Mouse (Mus musculus): ENCODE results near the gene Smtn. TPM values are rescaled to one million over a fixed set of nuclear protein-coding genes. Genes with fewer than 3 reads are reported as not detected.

Smtn gene
- polyA plus RNA-seq, 1 experiment from 2014 or later: 12.9 TPM

- 74% methylated on average over 5 of the region's 5 CpGs for WGBS (ENCODE audit: insufficient replicate concordance)
- Histone ChIP-seq H3K4me3 (replicated peaks) (no peak overlapping the region), H3K27me3 (no peaks in the 10 kb centered on the region), H3K9me3 (replicated peaks) (no peaks in the 10 kb centered on the region), H3K36me3 (replicated peaks) (peaks cover 24% of the 10 kb centered on the region), H3K9ac (no peak overlapping the region), H3K4me2 (no peak overlapping the region), H3K4me1 (replicated peaks) (peaks cover 42% of the 10 kb centered on the region), H3K27ac (replicated peaks) (no peak overlapping the region)
- ATAC-seq (ENCODE audit: insufficient read depth): no peak
Observed at GRCm38 (mm10) chr11:3536745-3537333, 3.6 kb downstream of the Smtn start.

DNA sequence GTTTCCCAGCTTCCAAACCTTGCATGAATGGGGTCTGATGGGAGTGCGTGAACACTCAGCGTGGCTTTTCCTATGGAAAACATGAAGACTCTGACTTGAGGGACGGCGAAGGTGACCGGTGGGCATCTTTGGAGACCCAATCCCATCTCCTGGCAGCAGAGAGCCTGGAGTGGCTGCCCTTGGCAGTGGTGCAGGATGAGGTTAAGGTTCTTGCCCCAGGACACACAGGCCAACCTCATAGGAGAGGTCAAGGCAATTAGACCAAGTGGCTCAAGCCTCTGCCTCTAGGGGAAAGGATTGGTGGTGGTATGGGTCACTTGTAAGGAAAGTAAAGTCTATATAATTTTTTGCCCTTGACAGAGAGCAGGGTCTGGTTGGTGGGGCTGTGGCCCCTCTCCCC, 4.3 kb downstream of the Smtn start:
- Histone ChIP-seq H3K4me2 (peak overlapping the region; percentile 86), H3K27ac (replicated peaks) (peak overlapping the region; percentile 66), H3K4me3 (replicated peaks) (peak overlapping the region; percentile 58), H3K9me3 (replicated peaks) (no peaks in the 10 kb centered on the region), H3K4me1 (replicated peaks) (peaks cover 42% of the 10 kb centered on the region), H3K36me3 (replicated peaks) (peaks cover 28% of the 10 kb centered on the region), H3K9ac (peak overlapping the region; percentile 47; the same call in 1 of the 2 replicates), H3K27me3 (no peaks in the 10 kb centered on the region)
- WGBS (ENCODE audit: insufficient replicate concordance): 53% methylated on average over 5 of the region's 5 CpGs
- no peak for ATAC-seq (ENCODE audit: insufficient read depth)

DNA sequence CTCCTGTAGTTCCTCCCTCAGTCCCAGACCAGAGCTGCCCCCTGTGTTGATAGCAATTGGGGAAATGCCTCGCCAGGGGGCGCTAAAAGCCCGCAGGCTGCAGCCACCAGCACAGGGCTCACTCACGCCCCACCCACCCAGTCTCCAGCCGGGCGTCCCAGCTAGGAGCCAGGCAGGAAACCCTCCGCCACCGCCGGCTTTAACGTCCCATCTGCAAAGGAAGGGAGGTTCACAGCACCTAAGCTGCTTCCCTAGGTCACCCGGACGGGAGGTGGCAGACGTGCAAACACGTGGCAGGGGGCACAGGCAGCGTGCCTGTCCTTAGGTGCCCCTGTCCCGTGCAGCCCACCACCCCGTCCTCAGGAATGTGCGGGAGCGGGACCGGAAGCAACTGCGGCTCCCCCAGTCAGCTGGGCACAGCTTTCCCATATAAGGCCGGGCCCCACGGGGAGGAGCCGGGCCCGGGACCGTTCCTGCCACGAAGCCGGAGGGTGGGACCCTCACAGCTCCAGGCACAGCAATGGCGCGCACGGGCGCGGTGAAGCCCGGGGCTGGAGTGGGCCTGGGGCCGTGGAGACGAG, 4.9 kb downstream of the Smtn start:
- no peaks in the 10 kb centered on the region for H3K9me3 ChIP-seq (replicated peaks)
- peak overlapping the region; percentile 66 for H3K27ac ChIP-seq (replicated peaks)
- no peaks in the 10 kb centered on the region for H3K27me3 ChIP-seq
- H3K36me3 ChIP-seq (replicated peaks): peaks cover 34% of the 10 kb centered on the region
- peaks cover 42% of the 10 kb centered on the region for H3K4me1 ChIP-seq (replicated peaks)
- WGBS (ENCODE audit: insufficient replicate concordance): under 1% methylated on average over 36 of the region's 36 CpGs
- H3K4me2 ChIP-seq: peak overlapping the region; percentile 86
- peak overlapping the region; percentile 58 for H3K4me3 ChIP-seq (replicated peaks)
- peak overlapping the region; percentile 47; the same call in 1 of the 2 replicates for H3K9ac ChIP-seq
- peak; percentile 66 for ATAC-seq (ENCODE audit: insufficient read depth)

DNA sequence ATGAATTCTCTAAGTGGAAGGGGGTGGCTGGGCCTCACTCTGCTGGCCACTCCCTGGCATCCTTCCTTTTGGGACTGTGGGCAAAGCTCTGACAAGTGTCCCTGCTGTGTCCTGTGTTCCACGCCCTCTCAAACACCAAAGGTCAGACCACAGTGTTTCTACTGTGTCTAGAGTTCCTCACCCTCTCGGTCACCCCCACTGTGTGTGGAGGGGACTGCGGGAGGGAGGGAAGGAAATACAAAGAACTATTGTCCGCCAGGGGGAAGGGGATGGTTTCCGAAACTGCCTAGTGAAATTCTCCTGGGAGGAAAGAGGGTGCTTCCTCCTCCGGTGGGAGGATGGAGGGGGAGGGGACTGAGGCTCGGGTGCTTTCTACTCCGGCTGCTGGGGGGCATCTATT, 5.5 kb downstream of the Smtn start:
- H3K36me3 ChIP-seq (replicated peaks): peaks cover 37% of the 10 kb centered on the region
- peak overlapping the region; percentile 58; the same call in 1 of the 2 replicates for H3K4me3 ChIP-seq (replicated peaks)
- H3K4me1 ChIP-seq (replicated peaks): peaks cover 41% of the 10 kb centered on the region
- peak overlapping the region; percentile 86 for H3K4me2 ChIP-seq
- H3K9ac ChIP-seq: no peak overlapping the region
- no peak for ATAC-seq (ENCODE audit: insufficient read depth)
- H3K27ac ChIP-seq (replicated peaks): no peak overlapping the region
- H3K9me3 ChIP-seq (replicated peaks): no peaks in the 10 kb centered on the region
- H3K27me3 ChIP-seq: no peaks in the 10 kb centered on the region
- 17% methylated on average over 8 of the region's 8 CpGs for WGBS (ENCODE audit: insufficient replicate concordance)

DNA sequence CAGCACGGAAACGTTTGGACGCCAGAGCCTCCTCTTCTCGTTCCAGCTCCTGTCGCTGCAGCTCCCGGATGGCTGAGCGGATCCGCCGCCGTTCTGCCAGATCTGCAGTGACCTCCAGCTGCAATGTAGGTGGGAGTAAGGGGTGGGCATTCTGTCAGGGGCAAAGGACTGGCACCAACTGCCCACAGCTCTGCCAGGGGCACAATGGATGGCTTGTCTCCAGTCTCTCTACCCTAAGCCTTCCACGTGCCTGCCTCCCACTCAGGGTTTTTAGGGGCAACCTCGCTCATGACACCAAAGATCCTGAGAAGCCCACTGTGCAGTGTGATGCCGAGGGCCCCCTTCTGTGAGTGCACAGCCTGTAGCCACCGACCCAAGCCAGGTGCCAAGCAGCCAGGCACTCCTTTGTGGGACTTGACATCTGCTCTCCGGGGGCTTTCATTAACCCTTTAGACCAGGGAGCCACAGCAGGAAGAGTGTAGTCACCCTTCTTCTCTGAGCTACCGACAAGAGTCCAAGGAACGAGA, 6.9 kb downstream of the Smtn start:
- no peaks in the 10 kb centered on the region for H3K9me3 ChIP-seq (replicated peaks)
- no peak for ATAC-seq (ENCODE audit: insufficient read depth)

DNA sequence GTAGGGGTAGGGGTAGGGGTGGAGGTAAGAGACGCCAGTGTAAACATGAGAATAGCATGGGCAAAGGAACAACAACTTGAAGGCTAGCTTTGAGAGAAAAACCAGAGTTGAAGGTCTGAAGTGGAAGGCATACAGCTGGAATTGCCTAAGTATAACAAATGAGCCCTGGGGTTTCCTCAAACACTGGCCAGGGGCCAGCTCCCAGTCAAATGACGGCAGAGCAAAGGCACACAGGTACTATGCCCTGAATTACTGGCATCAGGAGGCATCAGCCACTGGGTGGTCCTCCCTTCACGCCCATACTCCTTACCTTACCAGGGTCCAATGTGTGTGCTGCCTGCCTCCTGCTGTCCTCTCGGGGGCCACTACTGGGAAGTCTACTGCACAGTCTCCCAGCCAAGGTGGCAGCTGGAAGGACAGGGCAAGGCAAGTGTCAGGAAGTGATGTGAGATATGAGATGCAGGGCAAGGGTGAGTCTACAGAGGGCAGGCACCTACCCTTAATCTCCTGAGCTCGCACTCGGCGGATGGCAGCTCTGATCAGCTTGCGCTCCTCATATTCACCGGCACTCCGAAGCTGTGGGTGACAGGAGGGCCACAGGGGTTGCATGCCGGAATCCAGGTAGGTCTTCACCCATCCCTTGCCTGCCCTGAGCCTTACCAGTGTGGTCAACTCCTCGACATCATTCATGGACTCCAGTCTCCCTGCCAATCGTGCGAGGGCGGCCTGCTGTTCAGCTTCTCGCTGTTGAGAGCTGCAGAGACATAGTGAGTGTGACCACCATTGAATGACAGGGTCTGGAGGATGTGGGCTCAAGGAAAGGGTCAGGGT, 8.1 kb downstream of the Smtn start:
- 76% methylated on average over 16 of the region's 16 CpGs for WGBS (ENCODE audit: insufficient replicate concordance)
- no peak overlapping the region for H3K4me2 ChIP-seq
- H3K27me3 ChIP-seq: no peaks in the 10 kb centered on the region
- no peaks in the 10 kb centered on the region for H3K9me3 ChIP-seq (replicated peaks)
- H3K27ac ChIP-seq (replicated peaks): no peak overlapping the region
- no peak overlapping the region for H3K9ac ChIP-seq
- H3K36me3 ChIP-seq (replicated peaks): peaks cover 61% of the 10 kb centered on the region
- H3K4me1 ChIP-seq (replicated peaks): peaks cover 16% of the 10 kb centered on the region
- no peak overlapping the region for H3K4me3 ChIP-seq (replicated peaks)
- no peak for ATAC-seq (ENCODE audit: insufficient read depth)

More for the DNA sequence above, 6.9 kb downstream of the Smtn start:
- Histone ChIP-seq H3K4me3 (replicated peaks) (no peak overlapping the region), H3K36me3 (replicated peaks) (peaks cover 52% of the 10 kb centered on the region), H3K27ac (replicated peaks) (no peak overlapping the region), H3K9ac (no peak overlapping the region), H3K4me1 (replicated peaks) (peaks cover 27% of the 10 kb centered on the region), H3K27me3 (no peaks in the 10 kb centered on the region), H3K4me2 (no peak overlapping the region)
- 76% methylated on average over 17 of the region's 17 CpGs for WGBS (ENCODE audit: insufficient replicate concordance)

DNA sequence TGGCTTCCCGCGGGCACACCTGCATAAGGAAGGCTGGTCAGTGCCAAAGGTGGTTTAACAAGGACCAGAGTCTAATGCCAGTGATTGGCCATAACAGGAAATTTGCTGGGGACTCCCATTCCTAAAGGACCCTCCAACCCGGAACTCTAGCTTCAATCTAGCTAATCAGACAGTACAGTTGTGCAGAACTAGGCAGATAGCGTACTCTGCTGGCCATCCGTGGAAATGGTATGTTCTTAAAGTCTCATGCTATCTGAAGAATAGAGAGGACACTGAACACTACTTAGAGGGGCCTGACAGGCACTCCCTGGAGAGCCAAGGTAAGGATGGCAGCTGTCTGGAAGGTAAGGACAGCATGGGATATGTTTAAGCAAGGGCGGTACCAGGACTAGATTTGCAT, 8.8 kb downstream of the Smtn start:
- no peak overlapping the region for H3K9ac ChIP-seq
- no peaks in the 10 kb centered on the region for H3K27me3 ChIP-seq
- H3K36me3 ChIP-seq (replicated peaks): peaks cover 61% of the 10 kb centered on the region
- no peak for ATAC-seq (ENCODE audit: insufficient read depth)
- no peaks in the 10 kb centered on the region for H3K9me3 ChIP-seq (replicated peaks)
- 69% methylated on average over 6 of the region's 6 CpGs for WGBS (ENCODE audit: insufficient replicate concordance)
- peaks cover 16% of the 10 kb centered on the region for H3K4me1 ChIP-seq (replicated peaks)
- H3K4me3 ChIP-seq (replicated peaks): no peak overlapping the region
- H3K4me2 ChIP-seq: no peak overlapping the region
- H3K27ac ChIP-seq (replicated peaks): no peak overlapping the region

DNA sequence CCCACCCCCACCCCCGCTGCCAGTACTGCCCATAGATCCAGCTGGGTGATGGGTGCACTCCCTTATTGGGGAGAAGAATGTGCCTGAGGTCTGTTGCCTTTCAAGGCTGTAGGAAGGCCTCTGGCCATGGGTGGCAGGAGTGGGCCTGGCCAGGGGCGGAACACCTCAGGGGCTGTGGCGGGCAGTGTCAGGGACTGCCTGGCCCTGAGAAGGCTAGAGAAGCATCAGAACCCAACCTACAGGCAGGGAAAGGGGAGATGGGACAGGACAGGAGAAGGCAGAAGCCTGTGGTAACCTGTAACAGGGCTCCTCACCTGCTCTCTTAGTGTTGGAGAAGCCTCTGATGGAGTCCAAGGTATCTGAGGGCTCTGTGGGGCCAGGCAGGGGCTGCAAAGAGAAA, 9.7 kb downstream of the Smtn start:
- no peak overlapping the region for H3K27ac ChIP-seq (replicated peaks)

DNA sequence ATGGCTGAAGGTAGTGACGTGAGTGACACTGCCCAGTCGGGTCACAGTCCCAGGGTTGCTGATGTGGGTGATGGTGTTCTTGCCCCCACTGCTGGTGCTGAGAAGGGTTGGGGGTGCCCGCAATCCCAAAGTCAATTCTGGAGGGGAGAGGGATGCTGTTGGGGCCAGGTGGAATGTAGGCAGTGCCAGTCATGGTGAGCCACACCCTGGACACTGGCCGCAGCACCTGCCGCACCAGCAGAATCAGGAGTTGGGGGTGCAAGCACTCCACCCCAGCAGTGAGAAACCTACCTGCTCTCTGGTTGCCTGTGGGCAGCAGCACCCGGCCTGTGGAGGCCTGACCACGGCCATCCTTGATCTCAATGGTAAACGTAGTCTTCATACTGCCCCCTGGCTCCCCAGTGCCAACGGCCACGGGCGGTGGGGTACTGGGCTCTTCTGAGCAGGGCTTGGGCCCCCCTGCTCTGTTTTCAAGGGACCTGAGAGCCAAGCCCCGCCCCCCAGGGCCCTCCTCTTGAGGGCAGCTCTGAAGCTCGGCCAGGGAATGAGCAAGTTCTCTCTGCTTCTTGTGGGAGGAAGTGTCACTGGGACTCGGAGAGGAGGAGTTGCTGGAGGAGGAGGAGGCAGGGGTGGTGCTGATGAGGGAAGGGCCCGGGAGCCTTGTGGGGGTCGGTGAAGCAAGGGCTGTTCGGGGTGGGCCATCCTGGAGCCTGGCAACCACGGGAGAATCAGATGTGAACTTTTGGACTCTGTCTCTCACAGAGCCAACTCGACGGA, 10.7 kb downstream of the Smtn start:
- WGBS (ENCODE audit: insufficient replicate concordance): 64% methylated on average over 20 of the region's 20 CpGs
- H3K9ac ChIP-seq: no peak overlapping the region
- H3K4me1 ChIP-seq (replicated peaks): no peaks in the 10 kb centered on the region; the same call in 1 of the 2 replicates
- H3K4me3 ChIP-seq (replicated peaks): no peak overlapping the region
- H3K9me3 ChIP-seq (replicated peaks): no peaks in the 10 kb centered on the region
- no peaks in the 10 kb centered on the region for H3K27me3 ChIP-seq
- no peak overlapping the region for H3K27ac ChIP-seq (replicated peaks)
- no peak for ATAC-seq (ENCODE audit: insufficient read depth)
- H3K36me3 ChIP-seq (replicated peaks): peaks cover 69% of the 10 kb centered on the region
- H3K4me2 ChIP-seq: no peak overlapping the region

More for the DNA sequence above, 9.7 kb downstream of the Smtn start:
- H3K9ac ChIP-seq: no peak overlapping the region
- 71% methylated on average over 3 of the region's 3 CpGs for WGBS (ENCODE audit: insufficient replicate concordance)
- peaks cover 9% of the 10 kb centered on the region for H3K4me1 ChIP-seq (replicated peaks)
- no peak for ATAC-seq (ENCODE audit: insufficient read depth)
- peaks cover 66% of the 10 kb centered on the region for H3K36me3 ChIP-seq (replicated peaks)
- H3K9me3 ChIP-seq (replicated peaks): no peaks in the 10 kb centered on the region
- H3K27me3 ChIP-seq: no peaks in the 10 kb centered on the region
- no peak overlapping the region for H3K4me3 ChIP-seq (replicated peaks)
- H3K4me2 ChIP-seq: no peak overlapping the region

DNA sequence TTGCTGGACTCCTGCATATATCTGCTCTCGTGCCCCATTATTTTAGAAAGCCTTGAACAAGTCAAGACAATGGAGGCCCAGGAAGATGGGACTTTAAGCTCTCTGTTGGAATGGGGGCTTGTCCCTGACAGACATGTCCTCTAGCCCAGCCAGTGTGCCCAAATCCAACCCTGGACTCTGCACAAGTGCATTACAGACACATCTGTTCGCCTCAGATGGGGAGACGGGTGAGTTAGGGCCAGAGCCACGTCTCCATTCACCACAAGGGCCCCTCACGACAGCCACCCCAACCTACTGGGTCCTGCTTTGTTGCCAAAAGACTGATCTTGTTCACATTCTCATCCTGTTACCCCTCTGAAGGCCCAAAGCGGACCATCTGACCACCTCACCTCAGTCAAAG, 12.2 kb downstream of the Smtn start:
- no peak for ATAC-seq (ENCODE audit: insufficient read depth)
- Histone ChIP-seq H3K27ac (replicated peaks) (no peak overlapping the region), H3K4me3 (replicated peaks) (no peak overlapping the region), H3K4me2 (no peak overlapping the region), H3K9me3 (replicated peaks) (no peaks in the 10 kb centered on the region), H3K36me3 (replicated peaks) (peaks cover 65% of the 10 kb centered on the region), H3K4me1 (replicated peaks) (no peaks in the 10 kb centered on the region), H3K9ac (no peak overlapping the region), H3K27me3 (no peaks in the 10 kb centered on the region)
- 74% methylated on average over 6 of the region's 6 CpGs for WGBS (ENCODE audit: insufficient replicate concordance)

All from liver, embryonic 15.5 days (tissue).